Comparison of ENCODE assay signal across 8 mouse cellular contexts in the genomic region with DNA sequence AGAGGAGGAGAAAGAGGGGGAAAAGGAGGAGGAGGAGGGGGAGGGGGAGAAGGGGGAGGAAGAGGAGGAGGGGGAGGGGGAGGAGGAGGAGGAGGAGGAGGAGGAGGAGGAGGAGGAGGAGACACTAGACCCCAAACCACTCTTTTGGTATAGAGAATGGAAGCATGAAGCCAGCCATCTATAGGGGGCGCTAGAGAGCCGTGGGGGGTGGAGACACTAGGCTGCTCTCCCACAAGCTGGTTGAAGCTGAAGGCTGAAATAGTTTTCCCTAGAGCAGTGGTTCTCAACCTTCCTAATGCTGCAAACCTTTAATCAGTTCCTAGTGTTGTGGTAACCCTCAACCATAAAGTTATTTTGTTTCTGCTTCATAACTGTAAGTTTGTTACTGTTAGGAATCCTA.
DNase-seq lines count a peak whose midpoint lies in the region; ATAC-seq and TF ChIP-seq lines count a peak whose summit lies in the region.
"Had no signal": no experiment of that assay in that cellular context is flagged by ENCODE, and none has a peak within 500 bp of the region (broad histone marks: within the 10 kb centered on the region; RNA-seq: fewer than 3 reads in every experiment).

No protein-coding gene starts in this region.

- H3K4me3 ChIP-seq in hindbrain, postnatal 0 days (ENCODE audit: low read length), result no peak overlapping the region
- no peak overlapping the region for H3K4me3 ChIP-seq in hindbrain, embryonic 12.5 days
- no peak overlapping the region for H3K4me3 ChIP-seq in E14TG2a.4 (replicated peaks; ENCODE audit: low read length)
- H3K4me3 ChIP-seq: embryonic facial prominence, embryonic 12.5 days had no signal

- H3K9me3 ChIP-seq in hindbrain, postnatal 0 days (ENCODE audit: low read length), result no peaks in the 10 kb centered on the region
- H3K9me3 ChIP-seq in hindbrain, embryonic 12.5 days (replicated peaks), result no peaks in the 10 kb centered on the region
- no peaks in the 10 kb centered on the region for H3K9me3 ChIP-seq in E14TG2a.4 (ENCODE audit: low read length)
- H3K9me3 ChIP-seq: embryonic facial prominence, embryonic 12.5 days had no signal

- no peak overlapping the region for H3K4me2 ChIP-seq in hindbrain, postnatal 0 days (ENCODE audit: low read depth, low read length)
- H3K4me2 ChIP-seq in hindbrain, embryonic 12.5 days (replicated peaks), result no peak overlapping the region
- H3K4me2 ChIP-seq: embryonic facial prominence, embryonic 12.5 days had no signal

- H3K9ac ChIP-seq in hindbrain, postnatal 0 days (replicated peaks; ENCODE audit: low read length), result no peak overlapping the region
- H3K9ac ChIP-seq in hindbrain, embryonic 12.5 days, result no peak overlapping the region
- H3K9ac ChIP-seq: embryonic facial prominence, embryonic 12.5 days had no signal

- WGBS in hindbrain, postnatal 0 days, result 9% methylated on average over 2 of the region's 2 CpGs
- WGBS in hindbrain, embryonic 12.5 days, result 14% methylated on average over 2 of the region's 2 CpGs

- no peak for ATAC-seq in hindbrain, postnatal 0 days
- no peak for ATAC-seq in hindbrain, embryonic 12.5 days (ENCODE audit: low FRiP score)
- ATAC-seq in activated CD4-positive, CD25-positive, alpha-beta regulatory T cell, adult 4 months, result no peak

- DNase-seq in hindbrain, postnatal 0 days (ENCODE audit: low spot score), result peak; percentile 36
- peak; percentile 61 for DNase-seq in adrenal gland, postnatal 25 days
- DNase-seq in kidney, adult 9 months, result peak; percentile 33
- peak; percentile 49 for DNase-seq in retina, postnatal 1 day

- peak; percentile 57 for TF ChIP-seq CTCF in hindbrain, postnatal 0 days (IDR thresholded peaks at IDR 0.05; ENCODE audit: low read depth)
- peak; percentile 83 for TF ChIP-seq CTCF in E14TG2a.4 (conservative IDR thresholded peaks at IDR 0.05; ENCODE audit: low read length)

- H3K27ac ChIP-seq in hindbrain, postnatal 0 days, result no peak overlapping the region
- H3K27ac ChIP-seq in hindbrain, embryonic 12.5 days, result no peak overlapping the region
- H3K27ac ChIP-seq: embryonic facial prominence, embryonic 12.5 days had no signal

- H3K4me1 ChIP-seq in hindbrain, postnatal 0 days (ENCODE audit: insufficient read depth, low read length), result no peaks in the 10 kb centered on the region
- peaks cover 30% of the 10 kb centered on the region for H3K4me1 ChIP-seq in hindbrain, embryonic 12.5 days
- peaks cover 39% of the 10 kb centered on the region for H3K4me1 ChIP-seq in E14TG2a.4 (replicated peaks; ENCODE audit: low read depth, low read length)

- no peaks in the 10 kb centered on the region for H3K27me3 ChIP-seq in hindbrain, postnatal 0 days (ENCODE audit: insufficient read depth, low read length)
- H3K27me3 ChIP-seq in hindbrain, embryonic 12.5 days, result 0 out of 2 replicates have a peak, but pooled peaks cover 3% of the 10 kb centered on the region
- H3K27me3 ChIP-seq in E14TG2a.4 (ENCODE audit: insufficient read depth, low read length), result 0 out of 2 replicates have a peak, but pooled peaks cover 3% of the 10 kb centered on the region

- no peaks in the 10 kb centered on the region for H3K36me3 ChIP-seq in hindbrain, postnatal 0 days (ENCODE audit: insufficient read depth, low read length)
- H3K36me3 ChIP-seq in hindbrain, embryonic 12.5 days, result no peaks in the 10 kb centered on the region
- no peaks in the 10 kb centered on the region for H3K36me3 ChIP-seq in E14TG2a.4 (ENCODE audit: insufficient read depth, low read length)
- H3K36me3 ChIP-seq: embryonic facial prominence, embryonic 12.5 days had no signal
